Mouse (Mus musculus) bone marrow, adult 2 months (tissue): ENCODE results near the gene Ifi35.

Experiments
- CTCF ChIP-seq: fragments of 200-500 bp; IDR thresholded peaks from 2 replicates; pipeline ENCODE4 v1.5.1; 2011; ENCODE audit warnings: low read length, control low read depth; ENCODE audit not compliant: control insufficient read depth, insufficient read depth
- POLR2A ChIP-seq: fragments of 200-500 bp; IDR thresholded peaks from 2 replicates; pipeline ENCODE4 v1.6.1; 2011; ENCODE audit warnings: low read depth, mild to moderate bottlenecking, control low read depth, low read length, borderline replicate concordance; ENCODE audit not compliant: control insufficient read depth

GRCm38 (mm10) chr11:101477552-101478211 lies 29.5 kb downstream of the Ifi35 start:
- no peak for TF ChIP-seq CTCF
- TF ChIP-seq POLR2A: no peak
